Mouse (Mus musculus) kidney, postnatal 0 days (tissue): ENCODE measurements around the gene Arhgef19. TPM values are rescaled to one million over a fixed set of nuclear protein-coding genes. Genes with fewer than 3 reads are reported as not detected.

Experiments used
- ATAC-seq: fragments of 200-750 bp; cut with Nextera tagmentation; replicated peaks from 2 replicates; pipeline ENCODE4 v1.8.0; 2017; ENCODE audit warnings: low read depth, moderate number of reproducible peaks, moderate TSS enrichment, moderate library complexity; ENCODE audit not compliant: low FRiP score
- DNase-seq: peaks from one replicate; pipeline ENCODE4 v3.0.0-alpha.2; 2016; ENCODE audit warnings: low spot score
- H3K27ac ChIP-seq: fragments of 300-500 bp; sonication (generic); 2 replicates; pipeline ENCODE4 v1.5.1; 2014; ENCODE audit warnings: mild to moderate bottlenecking
- H3K27me3 ChIP-seq: fragments of 300-500 bp; sonication (generic); 2 replicates; pipeline ENCODE4 v1.6.1; 2014; ENCODE audit warnings: low read length, mixed read lengths; ENCODE audit not compliant: insufficient read depth
- H3K36me3 ChIP-seq: fragments of 300-500 bp; sonication (generic); 2 replicates; pipeline ENCODE4 v1.6.1; 2014; ENCODE audit warnings: low read length, mixed read lengths; ENCODE audit not compliant: insufficient read depth
- H3K4me1 ChIP-seq: fragments of 300-500 bp; sonication (generic); replicated peaks from 2 replicates; pipeline ENCODE4 v1.6.1; 2014; ENCODE audit warnings: antibody characterized with exemption, low read length, mixed read lengths; ENCODE audit not compliant: insufficient read depth
- H3K4me2 ChIP-seq: fragments of 300-500 bp; sonication (generic); 2 replicates; pipeline ENCODE4 v1.6.1; 2014; ENCODE audit warnings: mild to moderate bottlenecking, low read length, moderate library complexity, mixed read lengths
- H3K4me3 ChIP-seq: fragments of 300-500 bp; sonication (generic); replicated peaks from 2 replicates; pipeline ENCODE4 v1.5.1; 2014; ENCODE audit warnings: low read depth, low read length
- H3K9ac ChIP-seq: fragments of 300-500 bp; sonication (generic); 2 replicates; pipeline ENCODE4 v1.6.1; 2014; ENCODE audit warnings: low read depth, low read length
- H3K9me3 ChIP-seq: fragments of 300-500 bp; sonication (generic); replicated peaks from 2 replicates; pipeline ENCODE4 v1.6.1; 2016; ENCODE audit warnings: low read length, inconsistent platforms, mixed read lengths
- CTCF ChIP-seq: IDR thresholded peaks from 2 replicates; pipeline ENCODE4 v1.5.1; 2016; ENCODE audit warnings: antibody characterized with exemption, low read depth, mild to moderate bottlenecking, moderate library complexity
- WGBS: fragments of 180-500 bp; shearing (Covaris S2); extraction: QIAGEN DNeasy Blood & Tissue Kit; methylation state at CpG from one replicate; pipeline ENCODE4 v1.1.7; 2014; 5-methylcytosine and 5-hydroxymethylcytosine counted together
- polyA plus RNA-seq: library from polyadenylated mRNA; unstranded; fragments of >200 nt; fragmentation: Nextera tagmentation; extraction: Ambion mirVana; gene quantifications from 2 replicates; pipeline ENCODE4 v1.2.1, GENCODE M21; 2015

Arhgef19 gene
- polyA plus RNA-seq, 1 experiment from 2014 or later: 5.7 TPM

- H3K4me2 ChIP-seq: no peak overlapping the region
- no peaks in the 10 kb centered on the region for H3K36me3 ChIP-seq
- no peak for DNase-seq
- H3K9me3 ChIP-seq: no peaks in the 10 kb centered on the region
- H3K4me3 ChIP-seq: no peak overlapping the region
- H3K27me3 ChIP-seq: no peaks in the 10 kb centered on the region
- peaks cover 6% of the 10 kb centered on the region; the same call in 1 of the 2 replicates for H3K4me1 ChIP-seq
- TF ChIP-seq CTCF: no peak
- H3K27ac ChIP-seq: no peak overlapping the region
- H3K9ac ChIP-seq: no peak overlapping the region
- no peak for ATAC-seq
- 76% methylated on average over 3 of the region's 3 CpGs for WGBS
Observed at GRCm38 (mm10) chr4:141267250-141267649, 28.0 kb downstream of the Arhgef19 start.

DNA sequence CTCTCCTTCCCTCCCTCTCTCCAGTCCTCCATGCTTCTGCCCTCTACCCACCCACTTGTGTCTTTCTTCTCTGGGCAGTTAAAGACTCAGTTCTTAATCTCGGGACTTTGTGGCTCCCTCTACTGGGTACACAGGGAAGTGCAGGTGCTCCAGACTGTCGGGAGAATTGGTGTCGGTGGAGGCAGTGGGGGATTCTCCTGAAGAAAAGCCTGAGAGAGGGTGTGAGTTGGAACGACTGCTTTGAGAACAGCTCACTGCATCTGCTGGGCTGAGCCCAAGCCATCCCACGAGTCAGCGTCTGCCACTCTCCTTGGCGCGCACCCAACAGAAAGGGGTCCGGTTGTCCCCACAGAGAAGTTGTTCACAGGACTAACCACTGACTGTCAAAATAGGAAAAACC, 28.5 kb downstream of the Arhgef19 start:
- Histone ChIP-seq H3K9ac (no peak overlapping the region), H3K27me3 (no peaks in the 10 kb centered on the region), H3K36me3 (no peaks in the 10 kb centered on the region), H3K27ac (no peak overlapping the region), H3K9me3 (no peaks in the 10 kb centered on the region), H3K4me1 (peaks cover 6% of the 10 kb centered on the region; the same call in 1 of the 2 replicates), H3K4me3 (no peak overlapping the region), H3K4me2 (no peak overlapping the region)
- WGBS: 40% methylated on average over 9 of the region's 9 CpGs
- ATAC-seq (no peak), DNase-seq (peak; percentile 75)
- peak; percentile 90 for TF ChIP-seq CTCF

DNA sequence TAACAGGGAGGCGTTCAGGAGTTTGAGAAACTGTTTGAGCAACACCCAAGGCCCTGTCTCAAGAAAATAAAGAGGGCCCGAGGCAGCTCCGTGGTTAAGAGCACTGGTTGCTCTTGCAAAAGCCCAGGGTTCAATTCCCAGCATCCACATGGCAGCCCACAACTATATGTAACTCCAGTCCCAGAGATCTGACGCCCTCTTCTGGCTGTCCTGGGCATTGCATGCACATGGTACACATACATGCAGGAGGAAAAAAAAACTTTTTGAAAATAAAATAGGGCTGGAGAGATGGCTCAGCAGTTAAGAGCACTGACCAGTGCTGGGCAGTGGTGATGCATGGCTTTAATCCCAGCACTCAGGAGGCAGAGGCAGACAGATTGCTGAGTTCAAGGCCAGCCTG, 29.1 kb downstream of the Arhgef19 start:
- Histone ChIP-seq H3K9me3 (no peaks in the 10 kb centered on the region), H3K27ac (no peak overlapping the region), H3K4me1 (peaks cover 8% of the 10 kb centered on the region; the same call in 1 of the 2 replicates), H3K4me3 (no peak overlapping the region), H3K36me3 (no peaks in the 10 kb centered on the region), H3K4me2 (no peak overlapping the region), H3K9ac (no peak overlapping the region), H3K27me3 (no peaks in the 10 kb centered on the region)
- no peak for DNase-seq
- WGBS: 91% methylated on average over 4 of the region's 4 CpGs
- ATAC-seq: no peak
- TF ChIP-seq CTCF: peak; percentile 41; the same call in 1 of the 2 replicates

DNA sequence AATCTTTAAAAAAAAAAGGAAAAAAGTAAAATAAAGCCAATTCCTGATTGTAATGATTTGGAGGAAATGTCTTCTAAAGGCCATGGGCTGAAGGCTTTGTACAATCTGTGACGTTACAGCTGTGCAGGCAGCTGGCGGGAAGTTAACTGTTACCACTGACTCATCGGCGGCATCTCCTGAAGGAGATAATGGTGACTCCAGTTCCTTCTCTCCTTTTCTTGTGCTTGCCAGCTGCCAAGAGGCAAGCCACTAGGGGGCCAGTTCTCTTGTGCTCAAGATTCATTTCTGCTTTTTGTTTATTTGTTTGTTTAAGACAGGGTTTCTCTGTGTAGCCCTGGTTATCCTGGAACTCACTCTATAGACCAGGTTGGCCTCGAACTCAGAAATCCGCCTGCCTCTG, 29.8 kb downstream of the Arhgef19 start:
- H3K9me3 ChIP-seq: no peaks in the 10 kb centered on the region
- H3K4me1 ChIP-seq: peaks cover 8% of the 10 kb centered on the region; the same call in 1 of the 2 replicates
- no peak overlapping the region for H3K4me2 ChIP-seq
- 78% methylated on average over 6 of the region's 6 CpGs for WGBS
- peak; percentile 58 for DNase-seq
- no peak overlapping the region for H3K9ac ChIP-seq
- H3K4me3 ChIP-seq: no peak overlapping the region
- ATAC-seq: no peak
- H3K36me3 ChIP-seq: no peaks in the 10 kb centered on the region
- peak; percentile 46 for TF ChIP-seq CTCF
- H3K27ac ChIP-seq: no peak overlapping the region
- no peaks in the 10 kb centered on the region for H3K27me3 ChIP-seq

GRCm38 (mm10) chr4:141270201-141270940, 31.1 kb downstream of the Arhgef19 start:
- Histone ChIP-seq H3K36me3 (no peaks in the 10 kb centered on the region), H3K4me3 (no peak overlapping the region), H3K4me2 (no peak overlapping the region), H3K27me3 (no peaks in the 10 kb centered on the region), H3K9ac (no peak overlapping the region), H3K9me3 (no peaks in the 10 kb centered on the region), H3K4me1 (peaks cover 8% of the 10 kb centered on the region; the same call in 1 of the 2 replicates), H3K27ac (no peak overlapping the region)
- no peak for TF ChIP-seq CTCF
- ATAC-seq (no peak), DNase-seq (no peak)
- 61% methylated on average over 15 of the region's 15 CpGs for WGBS

DNA sequence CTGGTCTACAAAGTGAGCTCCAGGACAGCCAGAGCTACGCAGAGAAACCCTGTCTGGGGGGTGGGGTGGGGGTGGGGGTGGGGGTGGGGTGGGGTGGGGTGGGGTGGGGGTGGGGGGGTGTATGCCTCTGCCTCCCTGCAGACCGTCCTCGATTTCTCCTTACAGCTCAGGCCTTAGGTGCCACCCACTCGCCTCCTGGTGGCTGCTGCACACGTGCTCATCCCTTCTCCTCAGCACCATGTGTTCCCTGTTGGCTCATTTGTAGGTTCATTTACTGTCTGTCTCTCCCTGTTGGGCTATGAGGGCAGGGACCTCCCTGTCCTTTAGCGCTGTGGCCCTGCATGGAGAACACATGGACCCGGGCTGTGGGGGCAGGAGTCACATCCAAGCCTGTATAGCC, 31.9 kb downstream of the Arhgef19 start:
- no peaks in the 10 kb centered on the region for H3K36me3 ChIP-seq
- ATAC-seq: no peak; the same call in 1 of the 2 replicates
- H3K27me3 ChIP-seq: no peaks in the 10 kb centered on the region
- WGBS: 69% methylated on average over 7 of the region's 7 CpGs
- H3K4me2 ChIP-seq: no peak overlapping the region
- peak; percentile 40; the same call in 1 of the 2 replicates for TF ChIP-seq CTCF
- DNase-seq: no peak
- peaks cover 8% of the 10 kb centered on the region; the same call in 1 of the 2 replicates for H3K4me1 ChIP-seq
- no peak overlapping the region for H3K27ac ChIP-seq
- H3K9ac ChIP-seq: no peak overlapping the region
- H3K4me3 ChIP-seq: no peak overlapping the region
- no peaks in the 10 kb centered on the region for H3K9me3 ChIP-seq
